In genomic region chr6:72200595-72201256, GRCm38 (mm10) we compare ENCODE assay signal across 8 mouse cellular contexts. TPM values are rescaled to one million over a fixed set of nuclear protein-coding genes. Genes with fewer than 3 reads are reported as not detected.
DNase-seq lines count a peak whose midpoint lies in the region.
"Had no signal": no experiment of that assay in that cellular context is flagged by ENCODE, and none has a peak within 500 bp of the region (broad histone marks: within the 10 kb centered on the region; RNA-seq: fewer than 3 reads in every experiment).

No protein-coding gene starts in this region.

- DNase-seq in adrenal gland, postnatal 10 days: peak; percentile 33
- peak; percentile 47 for DNase-seq in embryo, embryonic 10.5 days (ENCODE audit: low spot score)
- DNase-seq in heart, postnatal 25 days (ENCODE audit: low spot score): peak; percentile 67
- DNase-seq in lung, adult 18-20 months: peak; percentile 46 to 52
- DNase-seq in thymus, postnatal 36 days: no peak
- DNase-seq in left cerebral cortex, postnatal 14 days (ENCODE audit: low spot score in 2 of 2): no peak
- DNase-seq in frontal cortex, postnatal 14 days (ENCODE audit: low spot score in 2 of 2): no peak

- intact Hi-C loops in heart, postnatal 25 days (cut with DNase I): no loop called here
- intact Hi-C loops in left cerebral cortex, postnatal 14 days (cut with DNase I): no loop called here

RNA-seq across cellular contexts. Expression of gene Atoh8, which starts 34.7 kb away (rescaled TPM):
- total RNA-seq in adrenal gland, postnatal 10 days (2021): 1 to 10 TPM; 7.0 to 7.9 TPM
- 10 to 100 TPM in 1 of 2 experiments, 1 to 10 TPM in 1; 6.1 to 12.4 TPM for total RNA-seq in heart, postnatal 25 days (2021)
- 1 to 10 TPM; 1.2 to 1.3 TPM for total RNA-seq in left cerebral cortex, postnatal 14 days (2021)
- total RNA-seq: neutrophil, adult 5-6 weeks had no signal

Comparison
In these comparisons a context has a peak if more than half of its experiments do, and no peak if none do; other contexts are left out.
1. DNase-seq: peak in adrenal gland, postnatal 10 days (single experiment), embryo, embryonic 10.5 days (single experiment), heart, postnatal 25 days (single experiment) and lung, adult 18-20 months (2 of 2); none in thymus, postnatal 36 days (0 of 2), left cerebral cortex, postnatal 14 days (0 of 2) and frontal cortex, postnatal 14 days (0 of 2).